ENCODE assay signal across 29 mouse cellular contexts in genomic region chr16:49995822-49996221, GRCm38 (mm10).
A peak's percentile ranks its signal among the peaks of the same experiment; 100 is the strongest.
DNase-seq lines count a peak whose midpoint lies in the region; ATAC-seq and TF ChIP-seq lines count a peak whose summit lies in the region.
"Had no signal": no experiment of that assay in that cellular context is flagged by ENCODE, and none has a peak within 500 bp of the region (broad histone marks: within the 10 kb centered on the region; RNA-seq: fewer than 3 reads in every experiment).

No protein-coding gene starts in this region.

- H3K9ac ChIP-seq in lung, postnatal 0 days (replicated peaks; ENCODE audit: low read depth) = no peak overlapping the region
- H3K9ac ChIP-seq: embryonic facial prominence, embryonic 13.5 days; forebrain, embryonic 12.5 days; forebrain, embryonic 15.5 days; heart, embryonic 13.5 days; hindbrain, embryonic 12.5 days; hindbrain, embryonic 15.5 days had no signal

- no peak overlapping the region for H3K4me2 ChIP-seq in lung, postnatal 0 days (replicated peaks; ENCODE audit: low read depth, low read length)
- H3K4me2 ChIP-seq: embryonic facial prominence, embryonic 13.5 days; forebrain, embryonic 12.5 days; forebrain, embryonic 15.5 days; heart, embryonic 13.5 days; hindbrain, embryonic 12.5 days; hindbrain, embryonic 15.5 days had no signal

- TF ChIP-seq POLR2A in lung, adult 2 months (IDR thresholded peaks at IDR 0.05; ENCODE audit: borderline replicate concordance, extremely low read depth, low read depth, low read length) = no peak

- H3K4me1 ChIP-seq in lung, postnatal 0 days (ENCODE audit: insufficient read depth, low read depth, low read length) = no peaks in the 10 kb centered on the region
- no peaks in the 10 kb centered on the region for H3K4me1 ChIP-seq in lung, adult 2 months (ENCODE audit: control insufficient read depth, insufficient read depth, low read length)
- H3K4me1 ChIP-seq: forebrain, embryonic 15.5 days; heart, embryonic 10.5 days; hindbrain, embryonic 12.5 days; hindbrain, embryonic 15.5 days had no signal

- no peaks in the 10 kb centered on the region for H3K27me3 ChIP-seq in lung, postnatal 0 days (replicated peaks; ENCODE audit: insufficient read depth, low read length)
- H3K27me3 ChIP-seq: CH12.LX; embryonic facial prominence, embryonic 13.5 days; forebrain, embryonic 12.5 days; forebrain, embryonic 15.5 days; hindbrain, embryonic 12.5 days; hindbrain, embryonic 15.5 days; Patski had no signal

- no peak for TF ChIP-seq EP300 in lung, postnatal 0 days (IDR thresholded peaks at IDR 0.05)

- peak; percentile 92 for DNase-seq in heart, adult 11 months
- DNase-seq in heart, postnatal 4 days = no peak
- DNase-seq in lung, postnatal 0 days (ENCODE audit: low spot score) = peak; percentile 24
- DNase-seq in lung, adult 2 months = no peak
- peak; percentile 31 for DNase-seq in lung, postnatal 25 days (ENCODE audit: low spot score)
- DNase-seq in adrenal gland, adult 2 months = no peak
- DNase-seq: adrenal gland, postnatal 14 days; B cell, adult 2 months; cerebellum, adult 11-12 months; cerebellum, adult 8-10 months; cerebellum, postnatal 10 days; cerebellum, postnatal 36 days; embryo, embryonic 11 days; gastrocnemius, postnatal 10 days; heart, adult 2 months; heart, postnatal 14 days had no signal

- H3K9me3 ChIP-seq in lung, postnatal 0 days (ENCODE audit: low read length) = no peaks in the 10 kb centered on the region
- H3K9me3 ChIP-seq: embryonic facial prominence, embryonic 10.5 days; embryonic facial prominence, embryonic 13.5 days; forebrain, embryonic 12.5 days; forebrain, embryonic 15.5 days; G1E; heart, embryonic 13.5 days; hindbrain, embryonic 12.5 days; hindbrain, embryonic 15.5 days had no signal

- no peak for ATAC-seq in lung, postnatal 0 days
- ATAC-seq in frontal cortex, adult (ENCODE audit: low TSS enrichment) = no peak
- ATAC-seq: forebrain, embryonic 15.5 days; Patski had no signal

- H3K4me3 ChIP-seq in lung, postnatal 0 days (ENCODE audit: low read depth, low read length) = no peak overlapping the region
- no peak overlapping the region for H3K4me3 ChIP-seq in lung, adult 2 months (replicated peaks; ENCODE audit: extremely low read depth, low read depth, low read length)
- H3K4me3 ChIP-seq: embryonic facial prominence, embryonic 10.5 days; embryonic facial prominence, embryonic 13.5 days; erythroblast, embryonic 14.5 days; forebrain, embryonic 12.5 days; forebrain, embryonic 15.5 days; heart, adult 2 months; heart, embryonic 10.5 days; heart, embryonic 13.5 days; hindbrain, embryonic 12.5 days; hindbrain, embryonic 15.5 days had no signal

- H3K27ac ChIP-seq in lung, postnatal 0 days (ENCODE audit: low read length) = no peak overlapping the region
- H3K27ac ChIP-seq: embryonic facial prominence, embryonic 10.5 days; embryonic facial prominence, embryonic 13.5 days; forebrain, embryonic 12.5 days; forebrain, embryonic 15.5 days; heart, adult 2 months; heart, embryonic 10.5 days; heart, embryonic 13.5 days; hindbrain, embryonic 12.5 days; hindbrain, embryonic 15.5 days had no signal

- no peaks in the 10 kb centered on the region for H3K36me3 ChIP-seq in lung, postnatal 0 days (ENCODE audit: insufficient read depth, low read length)
- H3K36me3 ChIP-seq: embryonic facial prominence, embryonic 10.5 days; embryonic facial prominence, embryonic 13.5 days; forebrain, embryonic 12.5 days; forebrain, embryonic 15.5 days; G1E; heart, embryonic 10.5 days; heart, embryonic 13.5 days; hindbrain, embryonic 12.5 days; hindbrain, embryonic 15.5 days had no signal

- no peak for TF ChIP-seq CTCF in lung, postnatal 0 days (IDR thresholded peaks at IDR 0.05)
- TF ChIP-seq CTCF in lung, adult 2 months (IDR thresholded peaks at IDR 0.05; ENCODE audit: insufficient read depth, low read length) = no peak

- WGBS in lung, postnatal 0 days = 38% methylated on average over 3 of the region's 3 CpGs
- 40% methylated on average over 3 of the region's 3 CpGs for WGBS in lung, adult 2 months

Comparison
In these comparisons a context has a peak if more than half of its experiments do, and no peak if none do; other contexts are left out.
1. DNase-seq: peak in heart, adult 11 months (single experiment), lung, postnatal 0 days (single experiment) and lung, postnatal 25 days (single experiment); none in heart, postnatal 4 days (single experiment), lung, adult 2 months (single experiment) and adrenal gland, adult 2 months (single experiment).